Mouse (Mus musculus) heart, postnatal 0 days (tissue): ENCODE results near the gene Zfp672.

ENCODE experiments used
- CTCF ChIP-seq: IDR thresholded peaks from 2 replicates; pipeline ENCODE4 v1.5.1; 2016; ENCODE audit warnings: antibody characterized with exemption, control low read depth, low read depth
- EP300 ChIP-seq: IDR thresholded peaks from 2 replicates; pipeline ENCODE4 v1.6.1; 2016; ENCODE audit warnings: antibody characterized with exemption, low read depth

GRCm38 (mm10) chr11:58330276-58331148 is at the start of gene Zfp672, which contains the start of gene Sh3bp5l:
- no peak for TF ChIP-seq CTCF
- no peak; the same call in 1 of the 2 replicates for TF ChIP-seq EP300
